Mouse (Mus musculus) kidney, embryonic 14.5 days (tissue): ENCODE data around the gene 9130230L23Rik. TPM values are rescaled to one million over a fixed set of nuclear protein-coding genes. Genes with fewer than 3 reads are reported as not detected.

Experiments used
- ATAC-seq: fragments of 200-750 bp; cut with Nextera tagmentation; 2 replicates; pipeline ENCODE4 v1.8.0; 2017; ENCODE audit warnings: moderate number of reproducible peaks, mild to moderate bottlenecking, moderate TSS enrichment, moderate library complexity; ENCODE audit not compliant: low FRiP score, low TSS enrichment
- H3K27ac ChIP-seq: fragments of 300-500 bp; sonication (generic); 2 replicates; pipeline ENCODE4 v1.5.1; 2014; ENCODE audit warnings: low read depth, mild to moderate bottlenecking, low read length, moderate library complexity, mixed read lengths
- H3K27me3 ChIP-seq: fragments of 300-500 bp; sonication (generic); 2 replicates; pipeline ENCODE4 v1.6.1; 2014; ENCODE audit warnings: mild to moderate bottlenecking, low read length; ENCODE audit not compliant: control insufficient read depth, insufficient read depth
- H3K36me3 ChIP-seq: fragments of 300-500 bp; sonication (generic); 2 replicates; pipeline ENCODE4 v1.6.1; 2014; ENCODE audit warnings: low read length, mixed read lengths; ENCODE audit not compliant: control insufficient read depth, insufficient read depth
- H3K4me1 ChIP-seq: fragments of 300-500 bp; sonication (generic); 2 replicates; pipeline ENCODE4 v1.6.1; 2014; ENCODE audit warnings: low read length, mixed read lengths; ENCODE audit not compliant: control insufficient read depth, insufficient read depth
- H3K4me2 ChIP-seq: fragments of 300-500 bp; sonication (generic); replicated peaks from 2 replicates; pipeline ENCODE4 v1.6.1; 2014; ENCODE audit warnings: low read depth, mild to moderate bottlenecking, low read length
- H3K4me3 ChIP-seq: fragments of 300-500 bp; sonication (generic); 2 replicates; pipeline ENCODE4 v1.5.1; 2014; ENCODE audit warnings: mild to moderate bottlenecking, low read length
- H3K9ac ChIP-seq: fragments of 300-500 bp; sonication (generic); 2 replicates; pipeline ENCODE4 v1.6.1; 2014; ENCODE audit warnings: low read depth, mild to moderate bottlenecking, low read length, moderate library complexity
- H3K9me3 ChIP-seq: fragments of 300-500 bp; sonication (generic); 2 replicates; pipeline ENCODE4 v1.6.1; 2016; ENCODE audit warnings: low read length; ENCODE audit not compliant: control insufficient read depth
- WGBS: fragments of 180-500 bp; shearing (Covaris S2); extraction: QIAGEN DNeasy Blood & Tissue Kit; methylation state at CpG from one replicate; pipeline ENCODE4 v1.1.7; 2014; 5-methylcytosine and 5-hydroxymethylcytosine counted together
- polyA plus RNA-seq: library from polyadenylated mRNA; unstranded; fragments of >200 nt; fragmentation: Nextera tagmentation; extraction: Ambion mirVana; gene quantifications from 2 replicates; pipeline ENCODE4 v1.2.1, GENCODE M21; 2014

The 9130230L23Rik gene
- polyA plus RNA-seq, 1 experiment from 2014 or later = 0.38 TPM

DNA sequence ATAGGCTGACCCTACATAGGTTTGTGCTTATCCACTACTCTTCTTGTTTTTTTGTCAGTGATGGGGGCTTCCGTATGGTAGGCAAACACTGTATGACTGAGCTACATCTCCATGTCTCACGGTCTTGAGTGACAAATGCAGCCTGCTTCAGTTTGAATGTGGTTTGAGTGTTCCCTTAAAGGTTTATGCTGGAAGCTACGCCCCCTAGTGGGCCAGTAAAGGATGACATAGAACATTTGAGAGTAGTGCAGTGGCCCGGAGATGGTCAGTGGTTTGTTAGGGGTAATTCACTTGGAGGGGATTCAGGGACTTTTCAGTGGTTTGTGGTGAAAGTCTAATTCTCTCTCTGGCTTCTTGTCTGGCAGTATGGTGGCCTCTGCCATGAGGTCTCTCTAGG, 52.6 kb downstream of the 9130230L23Rik start:
- Histone ChIP-seq H3K9ac (no peak overlapping the region), H3K36me3 (no peaks in the 10 kb centered on the region), H3K4me1 (no peaks in the 10 kb centered on the region; the same call in 1 of the 2 replicates), H3K4me2 (no peak overlapping the region), H3K9me3 (no peaks in the 10 kb centered on the region), H3K27ac (no peak overlapping the region), H3K27me3 (no peaks in the 10 kb centered on the region), H3K4me3 (no peak overlapping the region)
- WGBS = 75% methylated on average over 4 of the region's 4 CpGs
- ATAC-seq = no peak

- Histone ChIP-seq H3K27ac (peak overlapping the region; percentile 48; the same call in 1 of the 2 replicates), H3K4me2 (peak overlapping the region; percentile 18; the same call in 1 of the 2 replicates), H3K9ac (no peak overlapping the region), H3K4me3 (no peak overlapping the region), H3K9me3 (no peaks in the 10 kb centered on the region), H3K27me3 (no peaks in the 10 kb centered on the region), H3K36me3 (no peaks in the 10 kb centered on the region), H3K4me1 (no peaks in the 10 kb centered on the region; the same call in 1 of the 2 replicates)
- 58% methylated on average over 18 of the region's 18 CpGs for WGBS
- no peak for ATAC-seq
Observed at GRCm38 (mm10) chr5:65950679-65951512, 53.2 kb downstream of the 9130230L23Rik start.

DNA sequence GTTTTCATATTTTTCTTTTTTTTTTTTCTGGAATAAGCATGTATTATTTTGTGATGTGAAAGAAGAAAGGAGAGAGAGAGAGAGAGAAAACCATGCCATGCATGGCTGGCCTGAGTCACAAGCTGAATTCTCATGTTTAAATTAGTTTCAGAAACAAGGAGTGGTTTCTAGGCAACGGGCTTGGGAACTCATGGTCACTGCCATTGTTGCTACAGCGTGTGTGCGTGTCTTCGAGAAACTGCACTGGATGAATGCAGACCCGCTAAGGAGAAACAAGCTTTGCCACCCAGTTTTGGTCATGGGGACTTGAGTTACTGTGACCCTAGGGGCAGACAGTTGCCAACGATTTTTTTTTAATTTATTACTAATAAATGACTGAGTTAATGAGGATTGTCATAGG, 53.8 kb downstream of the 9130230L23Rik start:
- H3K4me3 ChIP-seq = no peak overlapping the region
- H3K27ac ChIP-seq = peak overlapping the region; percentile 48; the same call in 1 of the 2 replicates
- H3K27me3 ChIP-seq = no peaks in the 10 kb centered on the region
- H3K9ac ChIP-seq = no peak overlapping the region
- H3K4me2 ChIP-seq = peak overlapping the region; percentile 18; the same call in 1 of the 2 replicates
- no peaks in the 10 kb centered on the region for H3K36me3 ChIP-seq
- no peaks in the 10 kb centered on the region; the same call in 1 of the 2 replicates for H3K4me1 ChIP-seq
- WGBS = 29% methylated on average over 6 of the region's 6 CpGs
- ATAC-seq = no peak
- no peaks in the 10 kb centered on the region for H3K9me3 ChIP-seq

DNA sequence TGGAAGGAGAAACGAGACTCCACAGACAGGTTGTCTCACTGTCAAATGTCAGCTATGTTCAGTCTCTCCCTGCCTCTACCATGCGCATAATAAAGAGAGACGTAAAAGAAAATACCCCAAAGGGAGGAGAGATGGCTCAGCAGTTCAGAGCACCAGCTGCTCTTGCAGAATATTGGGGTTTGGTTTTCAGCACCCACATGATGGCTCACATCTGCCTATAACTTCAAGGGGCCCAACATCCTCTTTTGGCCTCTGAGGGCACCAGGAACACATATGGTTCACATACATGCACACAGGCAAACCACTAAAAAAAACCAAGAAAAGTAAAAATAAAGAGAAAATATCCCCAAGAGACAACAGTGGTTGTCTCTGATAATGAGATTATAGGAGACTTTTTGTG, 54.3 kb downstream of the 9130230L23Rik start:
- no peak for ATAC-seq
- no peak overlapping the region for H3K4me2 ChIP-seq
- H3K9ac ChIP-seq = no peak overlapping the region
- 46% methylated on average over 3 of the region's 3 CpGs for WGBS
- H3K4me1 ChIP-seq = no peaks in the 10 kb centered on the region; the same call in 1 of the 2 replicates
- H3K9me3 ChIP-seq = no peaks in the 10 kb centered on the region
- H3K36me3 ChIP-seq = no peaks in the 10 kb centered on the region
- H3K27ac ChIP-seq = no peak overlapping the region
- H3K4me3 ChIP-seq = no peak overlapping the region
- H3K27me3 ChIP-seq = no peaks in the 10 kb centered on the region

- no peaks in the 10 kb centered on the region for H3K9me3 ChIP-seq
- no peaks in the 10 kb centered on the region for H3K27me3 ChIP-seq
- no peak for ATAC-seq
- no peak overlapping the region for H3K4me2 ChIP-seq
- H3K4me1 ChIP-seq = 0 out of 2 replicates have a peak, but pooled peaks cover 3% of the 10 kb centered on the region
- no peaks in the 10 kb centered on the region for H3K36me3 ChIP-seq
- H3K27ac ChIP-seq = no peak overlapping the region
- H3K9ac ChIP-seq = no peak overlapping the region
- H3K4me3 ChIP-seq = no peak overlapping the region
- 52% methylated on average over 4 of the region's 4 CpGs for WGBS
Observed at GRCm38 (mm10) chr5:65941145-65941544, 62.9 kb downstream of the 9130230L23Rik start.

DNA sequence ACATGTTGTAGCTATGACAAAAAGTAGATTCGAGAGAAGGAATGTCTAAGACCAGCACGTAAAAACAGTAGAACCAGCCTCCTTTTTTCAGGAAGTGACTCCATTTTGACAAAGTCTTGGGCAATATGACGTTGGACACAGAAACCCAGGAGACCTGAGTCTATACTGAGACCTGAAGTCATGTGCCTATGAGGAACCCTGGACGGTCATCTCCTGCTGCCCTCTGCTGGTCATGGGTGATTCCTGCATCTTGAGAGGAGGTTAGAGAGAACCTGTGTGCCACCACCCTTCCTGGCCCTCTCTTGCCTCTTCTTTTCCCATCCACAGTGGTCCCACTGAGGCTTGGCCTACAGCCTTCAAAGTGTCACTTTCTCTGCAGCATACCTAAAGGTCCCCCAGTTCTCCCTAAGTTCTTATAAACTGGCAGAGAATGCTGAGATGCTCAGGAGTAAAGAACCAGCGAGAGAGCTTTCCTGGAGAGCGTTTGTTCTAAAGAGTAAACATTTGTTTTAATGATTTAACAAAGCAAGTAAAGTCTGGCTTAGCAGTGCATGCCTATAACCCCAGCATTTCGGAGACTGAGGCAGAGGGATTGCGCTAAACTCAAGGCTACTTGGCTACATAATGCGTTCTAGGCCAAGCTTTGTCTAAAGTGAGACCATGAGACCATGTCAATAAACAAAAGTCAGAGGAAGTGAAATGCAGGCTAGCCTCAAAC, 65.9 kb downstream of the 9130230L23Rik start:
- Histone ChIP-seq H3K27ac (no peak overlapping the region), H3K4me2 (no peak overlapping the region), H3K9ac (no peak overlapping the region), H3K36me3 (no peaks in the 10 kb centered on the region), H3K9me3 (no peaks in the 10 kb centered on the region), H3K27me3 (no peaks in the 10 kb centered on the region), H3K4me3 (no peak overlapping the region), H3K4me1 (0 out of 2 replicates have a peak, but pooled peaks cover 3% of the 10 kb centered on the region)
- peak; percentile 76 for ATAC-seq
- WGBS = 62% methylated on average over 9 of the region's 9 CpGs

DNA sequence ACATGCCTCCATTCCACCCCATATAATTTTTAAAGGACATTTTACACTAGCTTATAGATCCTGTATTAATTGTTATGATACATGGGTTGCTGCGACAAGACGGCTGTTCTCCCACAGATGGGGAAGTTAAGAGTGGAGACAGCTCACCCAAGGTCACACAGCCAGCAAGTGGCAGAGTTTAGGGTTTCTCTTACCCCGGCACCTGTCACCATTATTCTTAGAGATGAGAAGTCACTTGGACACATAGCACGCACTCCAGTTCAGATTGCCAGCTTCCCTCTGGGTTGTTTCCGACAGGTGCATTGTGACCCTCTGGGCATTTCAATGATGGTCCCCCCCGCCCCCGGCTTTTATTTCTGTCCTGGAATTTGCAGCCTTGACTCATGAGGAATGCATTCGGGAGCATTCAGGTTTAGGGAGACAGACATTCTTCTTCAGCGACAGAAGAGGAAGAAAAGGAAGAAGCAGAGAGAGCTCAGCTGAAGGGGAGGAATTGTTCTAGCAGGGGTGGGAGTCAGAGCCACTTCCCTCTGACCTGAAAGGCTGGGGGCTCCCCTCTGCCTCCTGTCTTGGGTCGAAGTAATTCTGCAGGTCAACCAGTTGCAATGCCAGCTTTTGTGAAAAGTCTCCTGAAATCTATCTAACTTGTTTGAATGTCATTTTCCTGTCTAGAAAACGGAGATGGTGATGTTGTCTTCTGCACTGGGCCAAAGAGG, 66.9 kb downstream of the 9130230L23Rik start:
- no peak overlapping the region for H3K9ac ChIP-seq
- ATAC-seq = no peak
- H3K27ac ChIP-seq = no peak overlapping the region
- H3K27me3 ChIP-seq = no peaks in the 10 kb centered on the region
- H3K4me3 ChIP-seq = no peak overlapping the region
- no peak overlapping the region for H3K4me2 ChIP-seq
- no peaks in the 10 kb centered on the region for H3K9me3 ChIP-seq
- WGBS = 48% methylated on average over 11 of the region's 11 CpGs
- no peaks in the 10 kb centered on the region for H3K36me3 ChIP-seq
- 0 out of 2 replicates have a peak, but pooled peaks cover 3% of the 10 kb centered on the region for H3K4me1 ChIP-seq

DNA sequence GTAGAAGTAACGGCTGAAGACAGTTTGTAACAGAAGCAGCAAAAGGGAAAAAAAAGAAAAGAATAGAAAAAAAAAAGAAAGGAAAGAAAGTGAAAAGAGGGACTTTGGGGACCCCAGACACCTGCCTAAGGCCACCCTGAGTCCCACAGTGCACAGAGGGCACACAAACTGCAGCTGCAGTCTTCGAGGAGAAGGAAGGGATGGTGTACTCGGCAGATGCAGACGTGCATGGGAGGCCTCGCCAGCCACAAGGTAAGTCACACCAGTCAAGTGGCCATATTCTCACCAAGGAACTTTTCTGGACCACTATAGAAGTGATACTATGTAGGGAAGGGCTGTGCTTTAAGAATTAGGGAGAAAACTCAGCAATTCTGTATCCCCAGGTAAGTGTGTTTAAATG, 69.3 kb downstream of the 9130230L23Rik start, which contains the start of gene Chrna9:
TSS of gene Chrna9 (plus strand) at position 139 of the 400 bp plus-strand sequence.
- no peak for ATAC-seq
- Histone ChIP-seq H3K9ac (no peak within 1 kb of the TSS), H3K4me3 (no peak within 1 kb of the TSS), H3K27me3 (no peaks in the 10 kb centered on the region), H3K36me3 (no peaks in the 10 kb centered on the region), H3K4me1 (no peaks in the 10 kb centered on the region), H3K9me3 (no peaks in the 10 kb centered on the region), H3K27ac (no peak within 1 kb of the TSS), H3K4me2 (no peak within 1 kb of the TSS)
- 83% methylated on average over 5 of the region's 5 CpGs for WGBS
